Mouse (Mus musculus): ENCODE measurements around the gene Csnk2a1. TPM values are rescaled to one million over a fixed set of nuclear protein-coding genes. Genes with fewer than 3 reads are reported as not detected.

Gene Csnk2a1
- polyA plus RNA-seq, 1 experiment, result 47.5 TPM

GRCm38 (mm10) chr2:152240580-152240979 is 13.9 kb downstream of the Csnk2a1 start:
- H3K4me3 ChIP-seq, result no peak overlapping the region
- H3ac ChIP-seq (ENCODE audit: control insufficient read depth, insufficient read length), result no peak overlapping the region
- H3K79me2 ChIP-seq (ENCODE audit: control insufficient read depth, insufficient read depth), result peaks cover 99% of the 10 kb centered on the region
- no peaks in the 10 kb centered on the region for H3K27me3 ChIP-seq (ENCODE audit: control insufficient read depth, insufficient read depth, insufficient read length)
- TF ChIP-seq TCF3 (IDR thresholded peaks at IDR 0.05; ENCODE audit: insufficient read length, low read depth) (no peak), CEBPB (IDR thresholded peaks at IDR 0.05; ENCODE audit: insufficient read depth, poor library complexity, severe bottlenecking) (no peak), REST (IDR thresholded peaks at IDR 0.05; ENCODE audit: insufficient read depth, insufficient read length) (no peak), E2F4 (IDR thresholded peaks at IDR 0.05; ENCODE audit: insufficient read depth) (no peak), MAX (IDR thresholded peaks at IDR 0.05; ENCODE audit: low read depth) (no peak), POLR2A (IDR thresholded peaks at IDR 0.05; ENCODE audit: insufficient read length, low read depth) (no peak), SRF (IDR thresholded peaks at IDR 0.05; ENCODE audit: control insufficient read depth, insufficient read length, low read depth) (no peak), POLR2AphosphoS2 (IDR thresholded peaks at IDR 0.05; ENCODE audit: insufficient read length, low read depth) (no peak), MYOD1 (IDR thresholded peaks at IDR 0.05; ENCODE audit: control insufficient read depth in 1 of 3, insufficient read length in 2 of 3, low read depth in 2 of 3) (no peak), TCF12 (IDR thresholded peaks at IDR 0.05; ENCODE audit: insufficient read depth, poor library complexity, severe bottlenecking) (no peak), USF1 (IDR thresholded peaks at IDR 0.05; ENCODE audit: low read depth) (no peak), MYOG (IDR thresholded peaks at IDR 0.05; ENCODE audit: control insufficient read depth in 1 of 3, insufficient read depth in 1 of 3, insufficient read length in 2 of 3, low read depth in 2 of 3) (no peak)
- H3K4me2 ChIP-seq (ENCODE audit: low read depth), result peak overlapping the region; percentile 41
- H3K36me3 ChIP-seq (ENCODE audit: control insufficient read depth, insufficient read depth), result peaks cover 5% of the 10 kb centered on the region

- TF ChIP-seq REST (IDR thresholded peaks at IDR 0.05; ENCODE audit: insufficient read depth, insufficient read length) (no peak), POLR2AphosphoS2 (IDR thresholded peaks at IDR 0.05; ENCODE audit: insufficient read length, low read depth) (no peak), TCF12 (IDR thresholded peaks at IDR 0.05; ENCODE audit: insufficient read depth, poor library complexity, severe bottlenecking) (no peak), POLR2A (IDR thresholded peaks at IDR 0.05; ENCODE audit: insufficient read length, low read depth) (no peak), MYOD1 (IDR thresholded peaks at IDR 0.05; ENCODE audit: control insufficient read depth in 1 of 3, insufficient read length in 2 of 3, low read depth in 2 of 3) (no peak), MAX (IDR thresholded peaks at IDR 0.05; ENCODE audit: low read depth) (no peak)
- Histone ChIP-seq H3K36me3 (ENCODE audit: control insufficient read depth, insufficient read depth) (peaks cover 6% of the 10 kb centered on the region), H3K4me2 (ENCODE audit: low read depth) (no peak overlapping the region), H3K4me3 (no peak overlapping the region), H3K79me2 (ENCODE audit: control insufficient read depth, insufficient read depth) (peaks cover 97% of the 10 kb centered on the region), H3ac (ENCODE audit: control insufficient read depth, insufficient read length) (no peak overlapping the region), H3K27me3 (ENCODE audit: control insufficient read depth, insufficient read depth, insufficient read length) (no peaks in the 10 kb centered on the region)
Observed at GRCm38 (mm10) chr2:152247213-152247612, 20.6 kb downstream of the Csnk2a1 start.

- Histone ChIP-seq H3ac (ENCODE audit: control insufficient read depth, insufficient read length) (no peak overlapping the region), H3K4me2 (ENCODE audit: low read depth) (no peak overlapping the region), H3K27me3 (ENCODE audit: control insufficient read depth, insufficient read depth, insufficient read length) (no peaks in the 10 kb centered on the region), H3K79me2 (ENCODE audit: control insufficient read depth, insufficient read depth) (peaks cover 72% of the 10 kb centered on the region), H3K4me3 (no peak overlapping the region), H3K36me3 (ENCODE audit: control insufficient read depth, insufficient read depth) (peaks cover 17% of the 10 kb centered on the region)
- TF ChIP-seq POLR2A (IDR thresholded peaks at IDR 0.05; ENCODE audit: insufficient read length, low read depth) (no peak), TCF3 (IDR thresholded peaks at IDR 0.05; ENCODE audit: insufficient read length, low read depth) (no peak), E2F4 (IDR thresholded peaks at IDR 0.05; ENCODE audit: insufficient read depth) (no peak), POLR2AphosphoS2 (IDR thresholded peaks at IDR 0.05; ENCODE audit: insufficient read length, low read depth) (no peak), USF1 (IDR thresholded peaks at IDR 0.05; ENCODE audit: low read depth) (no peak), REST (IDR thresholded peaks at IDR 0.05; ENCODE audit: insufficient read depth, insufficient read length) (no peak), SRF (IDR thresholded peaks at IDR 0.05; ENCODE audit: control insufficient read depth, insufficient read length, low read depth) (no peak), MAX (IDR thresholded peaks at IDR 0.05; ENCODE audit: low read depth) (no peak), CEBPB (IDR thresholded peaks at IDR 0.05; ENCODE audit: insufficient read depth, poor library complexity, severe bottlenecking) (no peak), MYOG (IDR thresholded peaks at IDR 0.05; ENCODE audit: control insufficient read depth in 1 of 3, insufficient read depth in 1 of 3, insufficient read length in 2 of 3, low read depth in 2 of 3) (no peak), MYOD1 (IDR thresholded peaks at IDR 0.05; ENCODE audit: control insufficient read depth in 1 of 3, insufficient read length in 2 of 3, low read depth in 2 of 3) (no peak), TCF12 (IDR thresholded peaks at IDR 0.05; ENCODE audit: insufficient read depth, poor library complexity, severe bottlenecking) (no peak)
Observed at GRCm38 (mm10) chr2:152250511-152250910, 23.9 kb downstream of the Csnk2a1 start.

DNA sequence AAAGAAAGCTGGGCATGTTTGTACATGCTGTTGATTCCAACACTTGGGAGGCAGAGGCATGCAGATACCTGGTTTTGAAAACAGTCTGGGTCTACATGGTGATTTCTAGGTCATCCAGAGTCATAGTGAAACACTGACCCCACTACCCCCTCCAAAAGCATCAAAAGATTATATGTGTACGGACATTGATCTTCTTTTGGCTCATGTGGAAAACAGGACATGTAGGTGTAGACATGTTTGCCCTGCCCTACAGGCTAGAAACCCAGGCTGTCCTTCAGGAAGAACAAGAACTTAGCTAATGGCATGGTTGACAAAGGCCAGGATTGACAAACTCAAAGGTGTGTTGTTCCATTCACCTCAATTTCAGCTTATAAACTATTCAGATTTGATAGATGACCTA is 33.1 kb downstream of the Csnk2a1 start:
- Histone ChIP-seq H3K27me3 (ENCODE audit: control insufficient read depth, insufficient read depth, insufficient read length) (no peaks in the 10 kb centered on the region), H3K79me2 (ENCODE audit: control insufficient read depth, insufficient read depth) (no peaks in the 10 kb centered on the region), H3K4me3 (no peak overlapping the region), H3K36me3 (ENCODE audit: control insufficient read depth, insufficient read depth) (peaks cover 61% of the 10 kb centered on the region), H3ac (ENCODE audit: control insufficient read depth, insufficient read length) (no peak overlapping the region), H3K4me2 (ENCODE audit: low read depth) (no peak overlapping the region)
- TF ChIP-seq REST (IDR thresholded peaks at IDR 0.05; ENCODE audit: insufficient read depth, insufficient read length) (no peak), POLR2AphosphoS2 (IDR thresholded peaks at IDR 0.05; ENCODE audit: insufficient read length, low read depth) (no peak), MYOG (IDR thresholded peaks at IDR 0.05; ENCODE audit: control insufficient read depth in 1 of 3, insufficient read depth in 1 of 3, insufficient read length in 2 of 3, low read depth in 2 of 3) (no peak), E2F4 (IDR thresholded peaks at IDR 0.05; ENCODE audit: insufficient read depth) (no peak), MAX (IDR thresholded peaks at IDR 0.05; ENCODE audit: low read depth) (no peak)

DNA sequence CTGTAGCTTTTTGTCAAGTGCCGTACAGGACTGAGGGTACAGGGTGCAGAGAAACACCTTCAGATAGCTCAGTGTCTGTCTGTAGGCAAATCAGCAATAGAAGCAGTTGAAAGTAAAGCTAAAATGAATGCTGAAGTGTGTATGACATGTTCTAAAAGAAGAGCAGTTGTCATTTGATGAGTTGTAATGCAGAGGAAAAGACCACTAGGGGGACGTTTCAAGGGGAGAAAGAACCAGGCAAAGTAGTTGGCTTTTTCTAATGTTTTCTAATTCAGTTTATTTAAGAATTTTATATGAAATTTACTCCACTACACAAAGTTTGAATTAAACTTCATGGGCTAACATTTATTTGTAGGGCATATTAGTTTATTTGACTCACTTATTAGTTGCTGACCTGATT is 47.0 kb downstream of the Csnk2a1 start:
- no peak for TF ChIP-seq SRF (IDR thresholded peaks at IDR 0.05; ENCODE audit: control insufficient read depth, insufficient read length, low read depth)
- no peak for TF ChIP-seq MAX (IDR thresholded peaks at IDR 0.05; ENCODE audit: low read depth)
- TF ChIP-seq REST (IDR thresholded peaks at IDR 0.05; ENCODE audit: insufficient read depth, insufficient read length), result no peak
- no peak for TF ChIP-seq TCF12 (IDR thresholded peaks at IDR 0.05; ENCODE audit: insufficient read depth, poor library complexity, severe bottlenecking)
- no peak for TF ChIP-seq MYOG (IDR thresholded peaks at IDR 0.05; ENCODE audit: control insufficient read depth in 1 of 3, insufficient read depth in 1 of 3, insufficient read length in 2 of 3, low read depth in 2 of 3)
- TF ChIP-seq MYOD1 (IDR thresholded peaks at IDR 0.05; ENCODE audit: control insufficient read depth in 1 of 3, insufficient read length in 2 of 3, low read depth in 2 of 3), result no peak
- TF ChIP-seq TCF3 (IDR thresholded peaks at IDR 0.05; ENCODE audit: insufficient read length, low read depth), result no peak
- TF ChIP-seq E2F4 (IDR thresholded peaks at IDR 0.05; ENCODE audit: insufficient read depth), result no peak
- no peak for TF ChIP-seq USF1 (IDR thresholded peaks at IDR 0.05; ENCODE audit: low read depth)
- no peak for TF ChIP-seq CEBPB (IDR thresholded peaks at IDR 0.05; ENCODE audit: insufficient read depth, poor library complexity, severe bottlenecking)
- TF ChIP-seq POLR2AphosphoS2 (IDR thresholded peaks at IDR 0.05; ENCODE audit: insufficient read length, low read depth), result no peak
- TF ChIP-seq POLR2A (IDR thresholded peaks at IDR 0.05; ENCODE audit: insufficient read length, low read depth), result no peak
- no peak overlapping the region for H3ac ChIP-seq (ENCODE audit: control insufficient read depth, insufficient read length)

More for the DNA sequence above, 47.0 kb downstream of the Csnk2a1 start:
- H3K27me3 ChIP-seq (ENCODE audit: control insufficient read depth, insufficient read depth, insufficient read length), result no peaks in the 10 kb centered on the region
- peaks cover 70% of the 10 kb centered on the region for H3K36me3 ChIP-seq (ENCODE audit: control insufficient read depth, insufficient read depth)
- no peaks in the 10 kb centered on the region for H3K79me2 ChIP-seq (ENCODE audit: control insufficient read depth, insufficient read depth)
- H3K4me3 ChIP-seq, result no peak overlapping the region
- no peak overlapping the region for H3K4me2 ChIP-seq (ENCODE audit: low read depth)
